Mouse (Mus musculus): ENCODE data around the gene Irf2bpl. TPM values are rescaled to one million over a fixed set of nuclear protein-coding genes. Genes with fewer than 3 reads are reported as not detected.

Gene Irf2bpl
- total and polyA plus RNA-seq, 2 experiments from 2014 or later: 66.9 to 146 TPM

GRCm38 (mm10) chr12:86918983-86919722, 34.6 kb upstream of the Irf2bpl start:
- TF ChIP-seq CTCF (IDR thresholded peaks at IDR 0.05; ENCODE audit: low read depth): no peak
- ATAC-seq (0 out of 2 replicates have a peak, but pooled peaks have one; percentile 39), DNase-seq (ENCODE audit: low spot score) (peak; percentile 43)
- Histone ChIP-seq H3K27ac (peak overlapping the region; percentile 83), H3K36me3 (ENCODE audit: insufficient read depth, low read length) (no peaks in the 10 kb centered on the region), H3K4me3 (ENCODE audit: low read length) (no peak overlapping the region), H3K9ac (replicated peaks; ENCODE audit: low read length) (no peak overlapping the region), H3K9me3 (ENCODE audit: low read length) (no peaks in the 10 kb centered on the region), H3K27me3 (ENCODE audit: insufficient read depth, low read length) (no peaks in the 10 kb centered on the region), H3K4me1 (ENCODE audit: insufficient read depth, low read length) (peaks cover 28% of the 10 kb centered on the region), H3K4me2 (ENCODE audit: low read depth, low read length) (no peak overlapping the region)
- WGBS: 62% methylated on average over 17 of the region's 17 CpGs

GRCm38 (mm10) chr12:86918361-86918967, 33.9 kb upstream of the Irf2bpl start:
- peaks cover 28% of the 10 kb centered on the region for H3K4me1 ChIP-seq (ENCODE audit: insufficient read depth, low read length)
- H3K4me2 ChIP-seq (ENCODE audit: low read depth, low read length): no peak overlapping the region
- DNase-seq (ENCODE audit: low spot score): peak; percentile 59

GRCm38 (mm10) chr12:86916796-86917573, 32.4 kb upstream of the Irf2bpl start:
- H3K9me3 ChIP-seq (ENCODE audit: low read length): no peaks in the 10 kb centered on the region
- no peaks in the 10 kb centered on the region for H3K27me3 ChIP-seq (ENCODE audit: insufficient read depth, low read length)
- ATAC-seq (no peak), DNase-seq (ENCODE audit: low spot score) (no peak)
- TF ChIP-seq CTCF (IDR thresholded peaks at IDR 0.05; ENCODE audit: low read depth): no peak
- H3K4me1 ChIP-seq (ENCODE audit: insufficient read depth, low read length): peaks cover 32% of the 10 kb centered on the region
- H3K4me3 ChIP-seq (ENCODE audit: low read length): no peak overlapping the region
- WGBS: 86% methylated on average over 7 of the region's 7 CpGs
- no peak overlapping the region for H3K9ac ChIP-seq (replicated peaks; ENCODE audit: low read length)
- no peaks in the 10 kb centered on the region for H3K36me3 ChIP-seq (ENCODE audit: insufficient read depth, low read length)
- no peak overlapping the region for H3K4me2 ChIP-seq (ENCODE audit: low read depth, low read length)
- H3K27ac ChIP-seq: peak overlapping the region; percentile 83; the same call in 1 of the 2 replicates

More at GRCm38 (mm10) chr12:86918361-86918967, 33.9 kb upstream of the Irf2bpl start:
- Histone ChIP-seq H3K9me3 (ENCODE audit: low read length) (no peaks in the 10 kb centered on the region), H3K9ac (replicated peaks; ENCODE audit: low read length) (no peak overlapping the region), H3K27ac (peak overlapping the region; percentile 83), H3K36me3 (ENCODE audit: insufficient read depth, low read length) (no peaks in the 10 kb centered on the region), H3K4me3 (ENCODE audit: low read length) (no peak overlapping the region), H3K27me3 (ENCODE audit: insufficient read depth, low read length) (no peaks in the 10 kb centered on the region)
- 7% methylated on average over 11 of the region's 11 CpGs for WGBS
- ATAC-seq: peak; percentile 33; the same call in 1 of the 2 replicates
- TF ChIP-seq CTCF (IDR thresholded peaks at IDR 0.05; ENCODE audit: low read depth): no peak

GRCm38 (mm10) chr12:86915617-86916016, 31.0 kb upstream of the Irf2bpl start:
- Histone ChIP-seq H3K4me3 (ENCODE audit: low read length) (no peak overlapping the region), H3K9me3 (ENCODE audit: low read length) (no peaks in the 10 kb centered on the region), H3K9ac (replicated peaks; ENCODE audit: low read length) (no peak overlapping the region), H3K4me2 (ENCODE audit: low read depth, low read length) (no peak overlapping the region), H3K27ac (peak overlapping the region; percentile 54), H3K4me1 (ENCODE audit: insufficient read depth, low read length) (peaks cover 37% of the 10 kb centered on the region), H3K27me3 (ENCODE audit: insufficient read depth, low read length) (no peaks in the 10 kb centered on the region), H3K36me3 (ENCODE audit: insufficient read depth, low read length) (no peaks in the 10 kb centered on the region)
- no peak for ATAC-seq
- WGBS: 64% methylated on average over 7 of the region's 7 CpGs
- peak; percentile 52 for DNase-seq (ENCODE audit: low spot score)
- TF ChIP-seq CTCF (IDR thresholded peaks at IDR 0.05; ENCODE audit: low read depth): no peak

GRCm38 (mm10) chr12:86914756-86915155, 30.2 kb upstream of the Irf2bpl start:
- Histone ChIP-seq H3K4me2 (ENCODE audit: low read depth, low read length) (no peak overlapping the region), H3K27me3 (ENCODE audit: insufficient read depth, low read length) (no peaks in the 10 kb centered on the region), H3K9ac (replicated peaks; ENCODE audit: low read length) (no peak overlapping the region), H3K4me3 (ENCODE audit: low read length) (no peak overlapping the region), H3K27ac (no peak overlapping the region), H3K9me3 (ENCODE audit: low read length) (no peaks in the 10 kb centered on the region), H3K36me3 (ENCODE audit: insufficient read depth, low read length) (no peaks in the 10 kb centered on the region), H3K4me1 (ENCODE audit: insufficient read depth, low read length) (peaks cover 34% of the 10 kb centered on the region)
- no peak for DNase-seq (ENCODE audit: low spot score)
- no peak for ATAC-seq
- TF ChIP-seq CTCF (IDR thresholded peaks at IDR 0.05; ENCODE audit: low read depth): no peak
- WGBS: 41% methylated on average over 6 of the region's 6 CpGs

GRCm38 (mm10) chr12:86914351-86914750, 29.8 kb upstream of the Irf2bpl start:
- no peak overlapping the region for H3K4me2 ChIP-seq (ENCODE audit: low read depth, low read length)
- H3K27ac ChIP-seq: no peak overlapping the region
- H3K9me3 ChIP-seq (ENCODE audit: low read length): no peaks in the 10 kb centered on the region
- peaks cover 33% of the 10 kb centered on the region for H3K4me1 ChIP-seq (ENCODE audit: insufficient read depth, low read length)
- 49% methylated on average over 2 of the region's 2 CpGs for WGBS
- no peak overlapping the region for H3K9ac ChIP-seq (replicated peaks; ENCODE audit: low read length)
- ATAC-seq (no peak), DNase-seq (ENCODE audit: low spot score) (no peak)
- no peaks in the 10 kb centered on the region for H3K36me3 ChIP-seq (ENCODE audit: insufficient read depth, low read length)
- TF ChIP-seq CTCF (IDR thresholded peaks at IDR 0.05; ENCODE audit: low read depth): no peak
- H3K4me3 ChIP-seq (ENCODE audit: low read length): no peak overlapping the region
- no peaks in the 10 kb centered on the region for H3K27me3 ChIP-seq (ENCODE audit: insufficient read depth, low read length)

All from hindbrain, postnatal 0 days (tissue).